Mouse (Mus musculus) kidney, adult 2 months (tissue): ENCODE data around the gene Nalcn.

ENCODE experiments used
- CTCF ChIP-seq: fragments of 200-500 bp; conservative IDR thresholded peaks from 2 replicates; pipeline ENCODE4 v1.5.1; 2011; ENCODE audit warnings: low read depth, mild to moderate bottlenecking, control low read depth, low read length, moderate library complexity, mixed read lengths; ENCODE audit not compliant: insufficient read depth, insufficient read length
- POLR2A ChIP-seq: fragments of 200-500 bp; IDR thresholded peaks from one replicate; pipeline ENCODE4 v1.6.1; 2011; ENCODE audit warnings: low read depth, low read length, control low read depth

DNA sequence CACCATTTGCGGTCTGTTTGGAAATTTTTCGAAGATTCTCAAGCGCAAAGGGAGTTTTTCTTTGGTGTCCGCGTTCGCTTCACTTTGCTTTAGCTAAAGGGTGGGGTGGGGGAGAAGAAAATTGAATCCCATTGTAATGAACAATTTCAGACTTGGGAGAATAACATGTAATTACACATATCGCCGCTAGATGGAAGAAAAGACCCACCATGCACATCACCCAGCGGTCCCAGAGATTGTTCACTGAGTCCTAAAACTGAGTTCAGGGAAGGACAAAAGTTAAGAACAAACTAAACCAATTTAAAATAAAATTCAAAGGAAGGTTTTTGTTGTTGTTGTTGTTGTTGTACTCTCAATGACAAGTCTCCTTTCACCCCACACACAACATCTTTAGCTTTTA, 255.4 kb downstream of the Nalcn start:
- peak; percentile 51 for TF ChIP-seq CTCF
- no peak for TF ChIP-seq POLR2A
